Mouse (Mus musculus): Measurements from ENCODE around the gene Sept11.

Gene Sept11

DNA sequence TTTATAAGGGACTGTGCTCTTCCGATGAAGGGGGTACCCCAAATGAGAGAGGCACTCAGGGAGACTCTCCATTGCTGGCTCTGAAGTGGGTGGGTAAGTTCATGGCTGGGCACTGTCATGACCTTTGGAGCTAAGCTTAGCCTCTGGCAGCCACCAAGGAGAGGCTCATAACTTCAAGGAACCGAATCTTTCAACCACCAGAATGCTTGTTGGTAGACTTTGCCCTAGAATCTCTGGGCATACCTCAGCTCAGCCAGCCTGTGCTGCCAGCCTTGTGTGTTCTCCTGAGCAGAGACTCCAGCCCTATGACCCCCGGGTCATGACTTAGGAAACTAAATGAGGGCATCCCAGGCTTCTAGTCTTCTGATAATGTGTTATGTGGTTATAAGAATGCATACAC is 35.5 kb downstream of the Sept11 start:
- no peak for DNase-seq

DNA sequence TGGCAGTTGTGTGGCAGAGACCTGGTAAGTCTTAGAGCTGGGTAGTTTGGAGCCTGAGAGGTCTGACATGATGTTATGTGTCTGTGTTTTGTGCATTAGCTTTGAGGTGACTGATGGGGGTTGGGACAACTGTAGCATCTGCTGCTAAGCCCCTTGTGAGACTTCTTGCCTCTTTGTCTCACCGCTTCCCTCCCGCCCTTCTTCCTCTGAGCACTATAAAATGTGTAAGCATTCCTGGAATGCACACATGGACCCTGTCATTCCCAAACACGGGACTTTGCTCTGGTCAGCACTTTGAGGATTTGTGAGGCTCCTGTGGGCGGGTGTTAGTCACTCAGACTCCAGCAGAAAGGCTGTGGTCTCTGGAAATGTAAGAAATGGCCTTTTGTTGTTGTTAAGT is 36.7 kb downstream of the Sept11 start:
- DNase-seq = peak; percentile 74

DNA sequence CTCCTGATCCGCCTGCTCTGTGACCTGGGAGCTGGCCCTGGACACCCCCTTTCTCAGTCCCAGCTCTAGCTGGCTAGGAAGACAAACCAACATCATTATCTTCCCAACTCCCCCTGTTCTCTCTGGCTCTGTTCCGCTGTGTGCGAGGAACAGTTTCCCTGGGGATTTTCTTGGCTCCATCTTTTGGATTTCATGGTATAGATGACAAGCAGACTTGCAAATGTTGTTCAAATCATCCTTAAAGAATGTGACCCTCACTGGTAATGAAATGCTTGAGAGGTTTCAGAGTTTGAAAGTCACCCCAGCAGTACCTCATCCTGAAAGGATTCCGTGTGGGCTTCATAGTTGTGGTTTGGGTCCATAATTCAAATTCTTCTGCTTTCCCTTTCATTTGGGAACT is 38.2 kb downstream of the Sept11 start:
- no peak for DNase-seq

DNA sequence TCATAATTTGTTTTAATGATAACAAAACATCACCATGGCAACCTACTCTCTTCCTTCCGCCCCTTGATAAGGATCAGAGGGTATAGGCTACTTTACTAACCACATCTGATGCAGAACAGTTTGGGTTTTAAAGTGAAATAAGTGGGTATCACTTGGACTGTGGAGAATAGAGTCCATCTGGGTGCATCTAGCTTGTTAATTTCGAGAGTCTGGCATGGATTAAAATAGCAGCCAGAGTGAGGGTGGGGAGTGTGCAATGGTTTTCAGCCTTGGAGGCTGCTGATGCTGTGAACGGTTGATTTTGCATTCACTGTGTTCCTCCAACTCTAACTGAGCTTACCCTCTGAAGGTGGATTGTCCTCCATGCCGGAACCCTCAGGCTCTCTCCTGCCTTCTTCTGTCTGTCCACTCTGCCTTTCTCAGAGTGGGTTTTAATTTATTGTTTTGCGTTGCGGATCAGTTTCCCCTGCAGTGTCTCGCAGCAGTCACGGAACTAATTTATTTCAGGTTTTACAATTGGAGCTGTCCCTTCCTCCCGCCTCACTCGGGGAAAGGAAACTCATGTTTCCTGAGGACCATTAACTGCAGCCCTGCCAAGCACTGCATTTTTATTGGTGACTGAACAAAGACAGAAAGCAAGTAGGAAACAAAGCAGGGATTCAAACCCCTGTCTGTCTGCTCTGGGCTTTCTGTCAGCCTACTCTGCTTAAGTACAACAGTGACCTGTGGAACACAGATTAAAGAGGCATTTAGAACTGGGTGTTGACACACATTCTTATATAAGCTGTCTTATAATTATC is 40.4 kb downstream of the Sept11 start:
- peak; percentile 55 for DNase-seq

DNA sequence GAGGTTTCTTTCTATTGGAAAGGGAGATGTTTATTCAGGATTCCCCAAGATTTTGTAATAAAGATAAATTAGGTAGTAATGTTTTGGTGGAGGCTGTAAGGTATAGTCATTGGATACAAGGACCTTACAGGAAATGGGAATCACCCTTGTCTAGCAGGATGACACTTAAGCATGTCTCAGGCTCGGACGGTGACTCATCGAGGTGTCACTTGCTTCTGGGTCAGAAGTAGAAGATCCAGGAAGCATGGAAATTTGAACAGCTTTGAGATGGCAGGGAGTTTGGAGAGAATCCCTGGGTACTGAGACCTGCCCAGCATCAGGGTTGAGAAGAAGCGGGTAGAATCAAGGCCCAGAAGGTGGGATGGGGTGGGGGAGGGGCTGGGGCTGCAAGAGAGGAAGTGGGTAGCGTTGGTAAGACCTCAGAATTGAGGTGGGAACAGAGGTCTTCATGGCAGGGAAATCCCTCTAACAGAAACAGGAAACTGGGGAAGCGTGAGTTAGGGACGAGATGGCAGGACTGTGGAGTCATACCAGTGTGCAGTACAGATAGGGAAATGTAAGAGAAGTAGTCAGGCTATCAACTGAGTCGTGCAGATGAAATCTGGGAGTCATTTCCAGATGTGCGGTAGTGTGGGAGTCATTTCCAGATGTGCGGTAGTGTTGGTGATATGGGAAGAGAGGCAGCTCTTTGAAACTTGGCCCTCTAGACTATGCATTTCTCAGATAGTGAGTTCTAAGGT is 42.3 kb downstream of the Sept11 start:
- DNase-seq = no peak

DNA sequence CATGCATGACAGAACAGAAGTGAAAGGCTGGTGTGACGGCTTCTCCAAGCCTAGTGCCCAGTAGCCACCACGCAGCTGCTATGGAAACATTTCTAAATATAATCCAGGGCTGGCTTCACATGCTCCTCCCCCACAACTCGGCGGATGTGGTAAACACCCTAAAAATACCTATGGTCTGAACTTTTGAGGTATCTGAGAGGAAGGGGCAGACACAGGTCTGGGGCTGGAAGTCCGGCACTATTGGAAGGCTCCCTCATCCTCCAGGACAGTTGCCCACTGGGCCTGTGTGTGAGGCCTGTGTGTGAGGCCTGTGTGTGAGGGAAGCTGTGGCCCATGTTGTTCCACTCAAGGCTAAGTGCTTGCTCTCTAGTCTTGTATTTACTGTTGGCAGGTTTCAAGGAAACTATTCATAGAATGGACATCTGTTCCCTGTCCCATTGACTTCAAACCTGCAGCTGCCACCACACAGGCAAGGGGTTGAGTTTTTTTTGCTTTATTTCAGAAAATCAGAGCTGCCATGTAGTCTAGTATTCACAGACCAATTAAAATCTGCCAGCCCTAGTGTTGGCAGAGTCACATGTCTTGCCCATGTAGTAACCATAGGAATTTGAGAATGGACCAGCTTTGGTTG is 43.8 kb downstream of the Sept11 start:
- DNase-seq = no peak

DNA sequence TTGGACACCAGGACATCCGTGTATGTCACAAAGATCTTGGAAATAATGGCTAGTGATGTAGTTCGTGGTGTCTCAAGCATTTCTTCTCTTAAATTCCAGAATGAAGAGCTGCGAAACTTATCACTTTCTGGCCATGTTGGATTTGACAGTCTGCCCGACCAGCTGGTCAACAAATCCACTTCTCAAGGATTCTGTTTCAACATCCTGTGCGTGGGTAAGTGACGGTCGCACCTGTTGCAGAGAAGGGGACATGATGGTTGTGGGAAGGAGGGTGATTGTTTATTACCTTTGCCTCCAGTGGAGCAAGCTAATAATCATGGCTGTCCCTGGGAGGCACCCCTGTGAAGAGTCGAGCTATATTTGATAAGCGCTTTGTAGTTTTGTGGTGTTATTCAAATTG is 46.1 kb downstream of the Sept11 start:
- no peak for DNase-seq

DNA sequence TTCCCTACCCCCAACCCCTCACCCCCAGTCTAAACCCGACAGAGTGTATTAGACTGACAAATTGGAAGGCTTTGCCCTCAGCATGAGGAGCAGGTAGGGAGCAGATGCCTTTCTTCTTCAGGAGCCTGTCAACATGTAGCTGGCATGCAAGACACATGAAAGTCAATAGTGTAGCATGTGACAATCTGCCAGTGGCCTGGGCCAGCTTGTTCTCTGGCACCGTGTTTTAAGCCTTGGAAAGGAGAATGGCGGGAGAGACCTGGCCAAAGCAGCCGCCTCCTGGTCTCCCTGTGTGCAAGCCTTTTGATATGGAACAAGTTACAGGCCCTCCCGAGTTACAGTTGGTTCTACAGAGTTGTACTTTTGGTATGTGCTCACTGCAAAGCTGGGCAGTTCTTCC is 47.5 kb downstream of the Sept11 start:
- no peak for DNase-seq

DNA sequence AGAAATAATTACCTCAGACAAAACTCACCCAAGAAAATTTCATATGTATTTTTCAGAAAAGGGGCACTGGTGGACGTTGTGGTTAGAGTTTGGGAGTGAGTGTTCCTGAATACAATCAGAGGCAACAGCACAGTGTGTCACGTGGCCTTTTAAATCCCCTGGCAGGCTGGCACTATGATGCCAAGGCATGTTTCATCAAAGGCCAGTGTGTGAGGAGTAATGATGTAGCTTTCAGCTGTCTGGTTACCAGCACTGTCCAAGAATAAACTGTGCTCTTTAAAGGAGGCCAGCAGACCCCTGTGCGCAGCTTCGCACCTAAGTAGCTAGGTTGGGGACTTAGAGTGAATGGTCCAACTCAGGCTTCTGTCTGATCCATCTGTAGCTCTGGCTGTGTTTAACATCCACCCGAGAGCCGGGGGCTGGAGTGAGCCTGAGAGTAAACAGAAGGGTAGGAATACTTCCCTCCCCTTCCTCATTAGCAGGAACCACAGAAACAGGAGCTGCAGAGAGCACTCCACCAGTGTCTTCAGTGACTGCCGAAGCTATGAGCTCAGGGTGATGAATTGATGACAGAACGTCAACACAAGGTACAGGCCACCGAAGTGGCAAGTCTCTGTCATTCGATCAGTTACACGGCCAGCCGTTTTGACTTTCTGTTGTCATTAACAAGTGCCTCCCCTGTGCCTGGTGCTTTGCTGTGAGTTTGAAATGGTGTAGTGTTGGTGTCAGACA is 50.3 kb downstream of the Sept11 start:
- DNase-seq = no peak

DNA sequence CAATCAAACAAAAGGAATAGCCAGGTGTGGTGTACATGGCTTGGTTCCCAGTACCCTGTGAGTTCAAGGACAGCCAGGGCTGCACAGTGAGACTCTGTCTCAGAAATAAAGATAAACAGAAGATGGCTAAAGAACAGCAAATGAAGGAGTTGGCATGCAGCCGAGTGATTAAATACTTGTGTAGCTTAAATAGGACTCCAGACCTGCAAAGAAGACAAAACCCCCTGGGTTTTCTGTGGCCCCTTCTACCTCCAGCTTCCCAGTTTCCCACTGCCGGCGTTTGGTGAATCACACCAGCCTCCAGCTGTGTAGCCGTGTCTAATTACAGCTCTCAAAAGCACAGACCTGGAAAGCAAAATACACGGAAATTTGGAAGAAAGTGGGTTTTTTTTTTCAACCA is 51.6 kb downstream of the Sept11 start:
- DNase-seq = no peak

DNA sequence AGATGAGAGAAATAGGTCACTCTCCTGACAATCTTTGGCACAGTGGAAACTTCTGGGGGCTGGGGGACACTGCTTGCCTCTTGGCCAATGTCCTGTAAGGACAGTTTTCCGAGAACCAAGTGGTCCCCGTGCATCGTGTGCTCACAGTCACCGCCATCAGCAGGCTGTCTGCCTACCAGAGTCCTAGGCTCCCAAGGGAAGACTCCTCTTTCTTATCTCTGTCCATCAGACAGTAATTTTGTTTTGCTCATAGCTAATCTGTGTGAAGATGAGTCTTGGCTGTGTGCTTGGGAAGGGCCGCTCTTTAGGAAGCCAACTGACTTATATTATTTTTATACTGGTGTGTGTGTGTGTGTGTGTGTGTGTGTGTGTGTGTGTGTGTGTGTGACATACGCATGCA is 52.3 kb downstream of the Sept11 start:
- DNase-seq = no peak

DNA sequence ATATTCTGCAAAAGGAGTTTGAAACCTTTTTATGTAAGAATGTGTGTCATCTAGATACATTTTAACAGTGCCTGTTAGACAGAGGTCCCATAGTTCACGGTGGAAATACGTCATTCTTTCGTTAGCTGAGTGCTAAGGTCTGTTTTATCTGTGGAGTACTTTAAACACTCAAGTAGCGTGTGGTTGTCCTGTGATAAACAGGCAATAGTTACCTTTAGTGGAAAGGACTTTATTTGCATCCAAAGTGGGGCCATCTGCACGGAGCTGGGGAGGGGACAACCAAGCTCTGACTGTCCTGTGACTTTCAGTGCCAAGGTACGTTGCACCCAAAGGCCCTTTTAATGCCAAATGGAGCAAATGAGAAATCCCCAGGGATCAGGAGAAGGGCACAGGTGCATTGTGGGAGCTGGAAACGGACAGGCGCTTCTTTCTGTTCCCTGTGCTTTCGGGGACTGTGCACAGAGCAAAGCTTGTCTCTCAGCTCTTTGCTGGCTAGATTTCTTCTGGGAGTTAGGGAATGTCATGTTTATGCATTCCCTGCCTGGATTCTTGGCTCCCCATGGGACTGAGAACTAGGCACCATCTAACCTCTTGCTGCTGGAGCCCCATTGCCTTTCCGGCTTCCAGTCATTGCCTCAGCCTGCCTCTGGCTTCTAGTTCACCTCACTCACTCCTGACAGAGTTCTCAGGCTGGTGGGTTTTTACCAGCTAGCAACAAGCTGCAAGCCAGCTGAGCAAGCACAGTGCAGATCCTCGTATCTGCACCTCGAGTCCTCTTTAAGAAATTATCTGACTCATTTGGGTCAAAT is 56.9 kb downstream of the Sept11 start:
- no peak for DNase-seq

DNA sequence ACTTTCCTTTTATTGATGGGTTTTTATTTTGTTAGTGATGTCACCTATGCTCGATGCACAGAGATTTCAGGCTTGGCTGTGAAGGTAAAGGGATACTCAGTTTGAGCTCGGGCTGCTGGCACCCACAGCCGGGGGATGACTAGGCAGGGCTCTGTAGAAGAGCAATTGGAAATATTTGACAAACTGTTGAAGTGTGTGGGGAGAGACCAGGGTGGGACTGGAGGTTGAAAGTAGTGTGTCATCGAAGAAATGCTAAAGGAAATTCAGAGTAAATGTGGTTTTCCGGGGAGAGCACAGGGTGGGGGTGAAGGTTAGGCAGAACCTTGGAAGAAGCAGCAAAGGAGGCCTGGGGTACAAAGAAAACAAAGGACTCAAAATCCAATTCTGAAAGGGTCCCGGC is 58.7 kb downstream of the Sept11 start:
- DNase-seq = no peak

DNA sequence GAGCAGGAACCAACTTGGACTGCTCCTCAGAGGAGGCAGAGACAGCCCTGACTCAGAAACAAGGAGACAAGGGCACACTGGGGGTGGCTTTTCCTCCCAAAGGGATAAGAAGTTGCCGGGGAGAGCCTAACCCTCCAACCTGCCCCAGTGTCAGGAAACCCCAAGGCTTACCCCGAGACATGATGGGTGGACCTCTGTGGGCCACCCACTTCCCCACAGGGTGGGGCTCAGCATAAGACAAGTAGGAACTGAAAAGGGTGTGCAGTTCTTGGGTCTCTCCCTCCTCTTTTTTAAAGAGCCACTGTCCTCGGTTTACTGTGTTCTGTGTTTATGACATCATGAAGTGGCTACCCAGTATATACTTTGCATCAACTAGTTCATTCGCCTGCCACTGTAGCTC is 59.2 kb downstream of the Sept11 start:
- no peak for DNase-seq

DNA sequence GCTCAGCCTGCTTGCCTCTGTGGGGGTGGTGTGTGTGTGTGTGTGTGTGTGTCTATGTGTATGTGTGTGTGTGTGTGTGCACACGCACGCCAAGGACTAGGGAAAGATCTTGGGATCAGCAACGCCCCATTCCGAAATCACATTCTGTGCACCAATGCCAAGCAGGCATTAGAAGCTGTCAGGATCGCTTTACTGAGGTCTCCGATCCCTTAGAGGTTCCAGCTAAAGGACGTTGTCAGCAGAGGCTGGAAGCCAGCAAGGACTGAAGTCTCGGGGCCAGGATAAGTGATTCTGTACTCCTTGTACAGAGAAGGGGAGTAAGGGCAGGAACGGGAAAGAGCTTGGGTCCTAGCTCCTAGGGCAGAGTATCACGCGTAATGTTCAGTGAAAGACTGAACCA is 61.2 kb downstream of the Sept11 start:
- no peak for DNase-seq

DNA sequence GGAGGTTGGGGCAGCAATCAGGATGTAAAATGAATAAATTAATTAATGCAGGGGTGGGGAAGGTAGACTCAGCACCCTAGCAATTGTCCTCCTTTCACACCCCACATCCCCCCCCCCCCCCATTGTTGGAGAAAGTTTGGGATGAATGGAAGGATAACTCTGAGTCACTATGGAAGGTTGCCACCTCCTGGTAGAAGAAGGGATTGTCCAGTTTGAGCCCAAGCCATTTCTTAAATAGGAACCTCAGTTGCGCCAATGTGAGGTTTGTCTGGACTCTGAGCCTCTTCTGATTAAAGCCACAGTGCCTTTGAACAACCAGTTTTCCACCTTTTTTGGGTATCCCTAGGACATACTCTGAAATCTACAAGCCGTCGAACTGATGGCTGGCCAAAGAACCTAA is 70.3 kb downstream of the Sept11 start:
- peak; percentile 79 for DNase-seq

DNA sequence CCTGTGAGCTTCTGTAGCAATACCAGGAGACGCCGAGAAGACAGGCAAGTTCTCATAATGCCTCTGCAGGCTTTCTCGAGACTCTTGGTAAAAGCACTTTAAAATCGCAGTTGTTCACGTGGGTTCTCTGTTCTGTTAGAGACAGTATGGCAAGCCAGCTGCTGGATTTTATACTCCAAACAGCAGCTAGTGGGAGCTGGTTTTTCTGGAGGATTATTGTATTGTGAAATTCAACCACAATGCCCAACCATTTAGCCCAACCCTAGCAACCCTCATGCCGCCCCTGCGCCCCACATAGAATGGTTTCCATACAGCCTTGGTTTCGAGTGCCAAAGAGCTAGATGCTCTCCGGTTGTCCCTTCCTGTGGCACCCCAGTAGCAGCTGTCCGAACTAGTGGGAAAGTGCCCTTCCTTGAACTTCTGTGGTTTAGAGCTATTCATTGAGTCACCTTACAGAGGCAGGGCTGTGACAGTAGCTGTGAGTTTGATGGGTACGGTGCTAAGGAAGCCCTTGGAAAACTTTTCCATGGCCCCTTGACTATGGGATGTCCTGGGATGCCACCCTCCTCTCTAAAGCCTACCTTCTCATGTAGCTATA is 74.8 kb downstream of the Sept11 start:
- no peak for DNase-seq

DNA sequence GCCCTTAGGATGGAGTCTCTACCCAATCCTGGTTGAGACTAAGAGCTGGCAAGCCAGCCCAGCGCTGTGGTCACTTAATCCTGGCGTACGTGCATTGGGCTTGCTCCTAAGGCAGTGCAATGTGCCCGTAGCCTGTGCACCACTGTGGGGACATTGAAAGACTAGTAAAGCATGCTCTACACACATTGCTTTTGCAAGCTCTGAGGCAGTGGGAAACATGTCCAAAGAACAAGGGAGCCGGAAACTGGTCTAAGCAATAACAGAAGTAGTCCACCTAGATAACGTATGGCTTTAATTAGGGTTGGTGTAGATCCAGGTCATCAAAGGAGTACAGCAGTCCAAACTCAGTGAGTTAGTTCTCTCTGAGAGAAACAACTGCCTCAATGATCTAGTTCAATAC is 75.4 kb downstream of the Sept11 start:
- DNase-seq = no peak

DNA sequence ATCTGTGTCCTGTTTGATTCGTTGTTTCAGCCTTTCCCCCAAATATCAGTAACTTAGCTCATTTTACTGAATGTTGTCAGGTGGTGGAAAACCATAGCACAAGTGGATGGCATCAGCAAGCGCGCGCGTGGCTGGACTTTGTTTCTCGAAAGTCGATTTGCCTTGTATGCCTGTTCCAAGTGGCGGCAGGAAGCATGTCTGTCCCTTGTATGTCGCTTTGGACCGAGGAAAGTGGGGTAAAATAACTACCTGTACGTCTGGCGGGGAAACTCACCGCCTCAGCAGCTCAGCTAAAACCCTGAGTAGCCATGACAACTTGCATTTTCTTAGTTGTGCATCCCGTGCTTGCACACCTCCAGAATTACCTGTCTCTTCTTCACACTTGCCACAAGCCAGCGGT is 78.2 kb downstream of the Sept11 start:
- DNase-seq = no peak

DNA sequence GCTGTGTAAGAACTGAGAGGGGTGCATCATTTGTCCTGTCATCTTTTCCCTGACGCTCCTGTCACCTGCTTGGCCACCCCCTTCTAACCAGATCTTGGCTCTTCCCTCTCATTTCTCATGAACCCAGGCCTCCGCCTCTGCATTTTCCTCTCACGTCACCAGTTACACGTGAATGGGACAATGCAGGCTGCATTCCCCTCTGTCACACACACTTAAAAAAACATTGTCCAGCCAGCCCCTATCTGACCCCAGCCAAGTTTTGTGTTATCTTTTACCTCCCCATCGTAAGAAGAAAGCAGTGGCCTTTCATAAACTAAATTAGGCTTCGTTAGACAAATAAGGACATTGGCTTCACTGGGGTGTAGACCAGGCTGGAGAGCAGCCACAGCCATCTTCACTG is 79.3 kb downstream of the Sept11 start:
- no peak for DNase-seq

DNA sequence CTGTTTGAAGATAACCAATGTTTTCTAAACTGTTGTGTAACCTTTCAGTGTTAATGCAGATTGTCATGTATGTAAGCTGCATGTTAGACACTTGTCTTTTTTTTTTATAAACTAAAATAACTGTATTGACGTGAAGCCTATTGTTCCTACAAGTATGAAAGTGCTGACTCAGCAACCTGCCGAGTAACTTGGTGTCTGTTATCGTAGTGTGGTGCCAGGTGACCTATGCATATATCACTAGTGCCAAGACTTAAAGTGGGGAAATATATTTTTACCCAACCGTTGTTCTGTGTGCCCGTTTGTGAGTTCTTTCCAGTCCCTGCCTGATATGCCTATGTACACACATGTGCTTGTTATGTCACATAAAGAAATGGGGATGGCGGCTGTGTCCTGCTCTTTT is 81.4 kb downstream of the Sept11 start:
- no peak for DNase-seq

DNA sequence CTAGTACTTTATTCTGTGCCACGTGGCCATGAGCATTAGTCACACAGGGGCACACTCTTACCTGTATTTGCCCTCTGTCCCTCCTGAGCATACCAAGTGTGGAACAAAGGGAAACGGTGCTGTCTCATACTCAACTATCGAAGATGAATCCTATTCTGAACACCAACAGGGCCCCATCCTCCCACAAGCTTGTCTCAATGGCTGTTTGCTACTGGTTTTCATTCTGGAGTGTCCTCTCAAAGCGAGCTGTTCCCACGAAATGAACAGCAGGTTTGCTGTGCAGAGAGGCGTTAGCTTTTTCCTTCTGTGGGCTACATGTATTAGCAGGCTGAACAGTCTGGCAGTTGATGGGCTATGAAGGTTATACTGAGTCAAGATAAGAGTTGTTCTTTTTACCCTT is 85.4 kb downstream of the Sept11 start:
- no peak for DNase-seq

All from kidney, postnatal 10 days (tissue).